Mouse (Mus musculus) liver, adult (tissue): ENCODE measurements around the gene Mogat1.

ENCODE experiments used
- GATA4 ChIP-seq: IDR thresholded peaks from 2 replicates; pipeline ENCODE4 v1.6.1; 2014; ENCODE audit warnings: mild to moderate bottlenecking, low read length; ENCODE audit not compliant: insufficient replicate concordance

Gene Mogat1

GRCm38 (mm10) chr1:78510862-78511261, at the start of gene Mogat1:
TSS of gene Mogat1 (plus strand) at chr1:78510991.
- TF ChIP-seq GATA4, result no peak

DNA sequence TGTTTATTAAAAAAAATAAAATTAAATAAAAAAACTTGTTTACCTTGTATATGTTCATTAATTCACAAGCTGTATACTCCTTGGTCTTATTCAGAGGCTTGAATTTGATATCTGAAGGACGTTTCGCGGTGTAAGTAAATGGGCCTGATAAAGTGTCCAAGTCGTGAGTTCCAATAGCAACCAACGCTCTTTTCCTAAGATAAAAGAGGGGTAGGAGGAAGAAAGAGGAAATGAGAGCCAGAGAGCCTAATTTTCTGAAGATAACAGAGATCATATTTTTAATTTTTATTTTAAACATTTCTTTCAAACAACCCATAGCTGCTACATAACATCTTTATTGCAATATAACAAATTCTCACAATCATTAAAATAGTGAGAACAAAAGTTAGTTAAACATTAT, 38.4 kb upstream of the Mogat1 start:
- TF ChIP-seq GATA4, result no peak

DNA sequence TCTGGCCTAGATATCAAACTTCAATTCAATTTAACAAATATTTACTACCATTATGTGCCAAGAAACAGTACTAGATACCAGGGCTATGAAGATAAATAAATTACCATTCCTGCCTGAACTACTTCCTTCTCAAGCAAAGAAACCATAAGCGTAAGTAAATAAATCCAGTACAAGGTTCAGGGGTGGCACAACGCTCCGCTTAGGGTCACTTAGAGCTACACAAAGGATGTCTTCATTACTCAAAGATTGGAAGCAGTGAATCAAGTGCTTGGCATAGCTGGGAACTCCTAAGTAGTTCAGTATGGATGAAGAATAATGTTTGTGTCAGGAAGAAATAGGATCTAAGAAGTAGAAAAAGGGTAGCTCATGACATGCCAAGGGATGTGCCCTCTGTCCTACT, 27.4 kb upstream of the Mogat1 start:
- TF ChIP-seq GATA4, result no peak

DNA sequence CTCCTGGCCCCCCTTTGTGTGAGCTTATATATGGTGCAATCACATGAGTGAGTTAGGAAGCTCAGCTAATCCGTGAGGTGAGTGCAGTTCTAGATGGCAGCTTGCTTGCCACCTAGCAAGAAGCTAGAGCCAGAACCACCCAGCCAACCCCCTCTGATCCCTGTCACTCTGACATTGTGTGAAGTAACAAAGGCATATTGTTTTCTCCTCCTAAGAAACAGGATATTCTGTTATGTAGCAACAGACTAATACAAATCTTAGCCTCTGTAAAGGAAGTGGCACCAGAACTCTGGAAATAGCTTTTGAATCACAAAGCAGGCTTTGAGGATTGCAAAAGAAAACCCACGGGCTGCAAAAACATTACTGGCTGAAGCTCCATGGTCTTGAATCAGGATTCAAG, 26.4 kb upstream of the Mogat1 start:
- TF ChIP-seq GATA4, result no peak

- no peak for TF ChIP-seq GATA4
These were observed 22.4 kb upstream of the Mogat1 start for GRCm38 (mm10) chr1:78488427-78488751.

- TF ChIP-seq GATA4, result peak; percentile 21; the same call in 1 of the 2 replicates
These were observed 21.9 kb upstream of the Mogat1 start, which contains the start of gene Farsb for GRCm38 (mm10) chr1:78488752-78489492. TSS of gene Farsb (minus strand) at chr1:78488897.

DNA sequence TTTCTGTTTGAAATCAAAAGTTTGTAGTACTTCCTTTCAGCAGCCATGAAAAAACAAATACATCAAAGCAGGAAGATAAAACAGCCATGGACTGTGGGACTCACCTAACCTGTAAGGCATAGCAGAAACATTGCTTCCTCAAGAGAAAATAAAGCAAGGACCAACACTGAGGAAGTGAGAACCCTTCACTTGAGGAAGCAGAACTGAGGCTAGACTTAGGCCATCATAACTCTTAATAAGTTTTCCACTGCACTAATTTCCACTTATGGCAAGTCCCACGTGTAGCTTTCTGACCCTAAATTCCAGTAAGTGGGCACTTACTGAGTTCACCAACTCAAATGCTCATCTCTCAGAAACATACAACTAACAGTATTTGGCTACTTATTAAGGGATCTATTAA, 20.6 kb upstream of the Mogat1 start:
- TF ChIP-seq GATA4, result no peak

GRCm38 (mm10) chr1:78501036-78501435, 9.8 kb upstream of the Mogat1 start:
- TF ChIP-seq GATA4, result no peak

GRCm38 (mm10) chr1:78502527-78502926, 8.3 kb upstream of the Mogat1 start:
- TF ChIP-seq GATA4, result no peak

DNA sequence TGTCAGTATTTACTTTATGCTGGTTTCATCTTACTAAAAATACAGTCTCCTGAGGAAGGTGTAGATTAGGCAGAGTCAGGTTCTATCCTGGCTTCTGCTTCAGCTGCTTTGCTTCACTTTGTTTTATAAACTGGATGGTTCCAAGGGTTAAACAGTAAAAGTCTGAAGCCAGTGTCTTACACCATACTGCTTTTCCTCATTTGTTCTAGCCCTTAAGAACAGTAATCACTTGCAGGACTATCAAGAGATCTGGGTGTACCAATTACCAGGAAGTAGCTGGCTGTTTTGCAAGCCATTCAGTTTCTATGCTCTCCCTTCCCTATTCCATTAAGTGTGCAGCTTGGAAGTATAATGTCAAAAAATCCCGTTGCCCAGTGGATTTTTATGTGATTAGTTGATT, 3.7 kb upstream of the Mogat1 start:
- no peak for TF ChIP-seq GATA4

DNA sequence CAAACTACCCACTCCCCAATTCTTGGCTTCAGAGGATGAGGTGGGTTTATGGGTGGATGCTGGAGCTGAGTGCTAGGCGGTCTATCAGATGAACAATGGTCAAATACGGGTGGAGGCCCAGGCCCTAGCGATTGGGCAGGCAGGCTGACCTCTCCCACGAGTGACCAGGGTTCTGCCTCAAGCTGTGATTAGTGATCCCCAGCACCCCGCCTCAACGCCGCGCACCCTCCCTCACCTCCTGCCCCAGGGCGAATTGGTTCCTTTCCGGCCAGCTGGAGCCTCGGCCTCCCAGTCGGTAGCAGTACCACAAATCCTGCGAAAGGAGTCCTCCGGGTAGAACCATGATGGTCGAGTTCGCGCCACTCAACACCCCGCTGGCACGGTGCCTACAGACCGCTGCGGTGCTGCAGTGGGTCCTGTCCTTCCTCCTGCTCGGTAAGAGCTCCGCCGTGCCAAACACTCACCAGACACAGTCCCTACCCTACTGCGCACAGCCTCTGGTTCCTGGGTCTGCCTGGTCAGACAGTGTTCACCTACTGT, 900 bp downstream of the Mogat1 start, which contains the start of gene BC035947:
Gene BC035947, minus strand, starts transcription at position 538 of the 540 bp plus-strand sequence.
- TF ChIP-seq GATA4, result no peak

DNA sequence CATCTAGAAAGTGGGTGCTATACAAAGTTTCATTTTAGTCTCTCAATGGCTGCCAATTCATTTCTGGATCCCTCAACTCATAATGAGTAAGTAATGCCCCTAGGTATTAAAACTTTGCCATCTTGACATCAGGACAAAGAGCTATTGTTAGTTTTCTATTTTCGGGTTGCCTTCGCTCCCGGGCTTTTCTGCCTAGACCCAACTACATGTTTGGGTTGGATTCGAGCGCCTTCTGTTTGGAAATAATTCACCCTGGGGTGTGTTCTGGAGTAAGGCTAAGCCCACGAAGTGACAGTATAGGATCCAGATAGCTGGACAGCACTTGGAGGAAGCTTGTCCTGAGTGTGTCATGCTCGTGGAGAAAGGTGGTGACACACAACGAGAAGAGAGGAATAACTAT, 2.0 kb downstream of the Mogat1 start:
- no peak for TF ChIP-seq GATA4

DNA sequence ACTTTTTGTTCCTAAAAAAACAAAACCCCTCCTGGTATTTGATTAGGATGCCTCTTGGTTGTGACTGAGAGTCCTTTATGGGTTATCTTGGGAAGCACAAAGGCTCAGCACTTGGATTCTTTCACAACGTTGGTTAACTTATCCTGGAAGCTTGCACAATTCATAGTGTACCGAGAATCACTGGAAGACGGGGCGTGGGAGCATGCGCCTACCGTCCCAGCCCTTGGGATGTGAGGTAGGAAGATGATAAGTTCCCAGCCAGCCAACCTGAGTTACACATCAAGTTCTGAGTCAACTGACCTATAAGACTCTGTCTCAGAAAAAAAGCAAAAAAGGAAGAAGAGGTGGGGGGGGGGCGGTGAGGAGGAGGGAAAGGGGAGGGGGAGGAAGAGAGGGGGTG, 8.1 kb downstream of the Mogat1 start:
- no peak for TF ChIP-seq GATA4

DNA sequence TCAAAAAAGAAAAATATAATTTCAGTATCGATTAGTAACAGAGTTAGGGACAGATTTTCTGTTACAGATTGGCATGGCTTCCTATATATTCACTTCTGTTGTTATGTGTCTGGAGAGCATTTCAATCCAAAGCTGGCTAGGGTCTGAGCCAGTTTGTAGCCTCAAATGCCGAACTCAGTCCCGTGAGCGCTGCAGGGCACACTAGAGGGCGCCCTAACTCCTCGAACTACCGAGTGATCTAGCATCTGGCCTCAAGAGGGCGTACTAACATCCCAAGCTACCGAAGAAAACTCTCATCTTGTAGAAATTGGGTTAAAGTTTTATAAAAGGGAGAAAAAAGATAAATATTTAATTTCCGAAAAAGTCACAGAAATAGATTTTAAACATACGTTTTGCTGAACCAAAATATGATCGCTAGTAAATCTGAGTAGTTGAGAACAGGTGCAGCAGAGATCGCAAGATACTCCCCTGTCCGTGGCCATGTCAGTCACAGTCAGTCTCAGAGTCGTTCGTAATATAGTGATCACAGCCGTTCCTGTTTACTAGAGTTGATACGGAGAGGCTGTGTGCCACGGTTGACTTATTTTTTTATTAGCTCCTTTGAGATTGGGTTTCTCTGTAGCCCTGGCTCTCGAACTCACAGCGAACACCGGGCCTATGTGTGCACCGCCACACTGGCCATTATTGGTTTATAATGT, 14.5 kb downstream of the Mogat1 start:
- TF ChIP-seq GATA4, result no peak

GRCm38 (mm10) chr1:78528356-78528755, 17.6 kb downstream of the Mogat1 start:
- TF ChIP-seq GATA4, result no peak

- no peak for TF ChIP-seq GATA4
These were observed 18.2 kb downstream of the Mogat1 start for GRCm38 (mm10) chr1:78529011-78529410.
